Mouse (Mus musculus): ENCODE data around the gene Fam84b. TPM values are rescaled to one million over a fixed set of nuclear protein-coding genes. Genes with fewer than 3 reads are reported as not detected.
"Not testable (repeated sequence)": the region's sequence is repeated elsewhere in the genome, so short reads cannot be mapped to it uniquely, and the experiment has no call there.

Fam84b gene
- polyA plus RNA-seq, 1 experiment: 15.7 TPM

GRCm38 (mm10) chr15:60848630-60849029, 4.9 kb downstream of the Fam84b start:
- TF ChIP-seq POLR2A (IDR thresholded peaks at IDR 0.05; ENCODE audit: borderline replicate concordance, low read depth, low read length) (no peak), CTCF (IDR thresholded peaks at IDR 0.05; ENCODE audit: low read depth, low read length) (no peak)
- Histone ChIP-seq H3K4me3 (ENCODE audit: insufficient read depth, low read length) (no peak overlapping the region), H3K4me1 (ENCODE audit: control insufficient read depth, insufficient read depth, low read length) (peaks cover 25% of the 10 kb centered on the region), H3K27ac (ENCODE audit: insufficient read depth, low read depth, low read length) (no peak overlapping the region)

GRCm38 (mm10) chr15:60846291-60846690, 7.3 kb downstream of the Fam84b start:
- Histone ChIP-seq H3K4me1 (ENCODE audit: control insufficient read depth, insufficient read depth, low read length) (peaks cover 17% of the 10 kb centered on the region), H3K4me3 (ENCODE audit: insufficient read depth, low read length) (no peak overlapping the region), H3K27ac (ENCODE audit: insufficient read depth, low read depth, low read length) (no peak overlapping the region)
- TF ChIP-seq CTCF (IDR thresholded peaks at IDR 0.05; ENCODE audit: low read depth, low read length) (no peak), POLR2A (IDR thresholded peaks at IDR 0.05; ENCODE audit: borderline replicate concordance, low read depth, low read length) (no peak)

GRCm38 (mm10) chr15:60845886-60846285, 7.7 kb downstream of the Fam84b start:
- Histone ChIP-seq H3K4me1 (ENCODE audit: control insufficient read depth, insufficient read depth, low read length) (peaks cover 17% of the 10 kb centered on the region), H3K27ac (ENCODE audit: insufficient read depth, low read depth, low read length) (no peak overlapping the region), H3K4me3 (ENCODE audit: insufficient read depth, low read length) (no peak overlapping the region)
- TF ChIP-seq CTCF (IDR thresholded peaks at IDR 0.05; ENCODE audit: low read depth, low read length) (no peak), POLR2A (IDR thresholded peaks at IDR 0.05; ENCODE audit: borderline replicate concordance, low read depth, low read length) (no peak)

DNA sequence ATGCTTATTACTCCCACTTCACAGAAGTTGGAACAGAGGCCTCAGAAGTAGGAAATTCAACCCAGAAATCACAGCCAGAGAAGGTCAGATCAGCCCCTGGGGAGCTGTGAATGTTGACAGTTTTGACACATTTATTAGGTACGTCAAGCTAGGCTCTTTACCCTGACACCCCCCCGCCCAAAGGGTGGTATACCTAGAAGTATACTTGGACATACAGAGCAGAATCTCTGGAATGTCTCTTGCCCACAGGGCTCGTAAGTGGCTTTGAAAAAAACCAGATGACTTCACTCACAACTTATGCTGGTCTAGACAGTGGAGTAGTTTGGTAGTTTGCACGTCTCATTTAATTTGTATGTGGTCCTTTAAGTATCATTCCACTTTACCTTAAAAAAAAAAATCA, 11.8 kb downstream of the Fam84b start:
- peaks cover 2% of the 10 kb centered on the region; the same call in 1 of the 2 replicates for H3K4me1 ChIP-seq (ENCODE audit: control insufficient read depth, insufficient read depth, low read length)
- H3K4me3 ChIP-seq (ENCODE audit: insufficient read depth, low read length): no peak overlapping the region
- H3K27ac ChIP-seq (ENCODE audit: insufficient read depth, low read depth, low read length): no peak overlapping the region
- TF ChIP-seq CTCF (IDR thresholded peaks at IDR 0.05; ENCODE audit: low read depth, low read length): no peak
- no peak for TF ChIP-seq POLR2A (IDR thresholded peaks at IDR 0.05; ENCODE audit: borderline replicate concordance, low read depth, low read length)

DNA sequence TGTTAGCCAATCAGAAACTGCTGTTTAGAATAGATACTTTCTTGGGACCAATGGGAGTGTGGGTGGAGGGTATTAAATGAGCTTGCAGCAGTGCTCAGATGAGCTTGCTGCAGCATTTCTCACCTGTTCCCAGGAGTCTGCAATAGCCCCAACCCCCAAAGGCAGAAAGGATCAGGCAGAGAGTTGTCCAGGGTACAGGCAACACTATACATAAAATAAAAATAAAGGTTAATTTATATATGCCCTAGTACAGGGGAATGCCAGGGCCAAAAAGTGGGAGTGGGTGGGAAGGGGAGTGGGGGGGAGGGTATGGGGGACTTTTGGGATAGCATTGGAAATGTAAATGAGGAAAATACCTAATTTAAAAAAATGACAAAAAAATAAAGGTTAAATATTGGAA, 12.3 kb downstream of the Fam84b start:
- H3K4me3 ChIP-seq (ENCODE audit: insufficient read depth, low read length); H3K27ac ChIP-seq (ENCODE audit: insufficient read depth, low read depth, low read length); H3K4me1 ChIP-seq (ENCODE audit: control insufficient read depth, insufficient read depth, low read length): not testable (repeated sequence)

- TF ChIP-seq POLR2A (IDR thresholded peaks at IDR 0.05; ENCODE audit: borderline replicate concordance, low read depth, low read length) (no peak), CTCF (IDR thresholded peaks at IDR 0.05; ENCODE audit: low read depth, low read length) (no peak)
- Histone ChIP-seq H3K4me1 (ENCODE audit: control insufficient read depth, insufficient read depth, low read length) (peaks cover 2% of the 10 kb centered on the region; the same call in 1 of the 2 replicates), H3K27ac (ENCODE audit: insufficient read depth, low read depth, low read length) (no peak overlapping the region), H3K4me3 (ENCODE audit: insufficient read depth, low read length) (no peak overlapping the region)
These were observed 13.3 kb downstream of the Fam84b start for GRCm38 (mm10) chr15:60840296-60840670.

DNA sequence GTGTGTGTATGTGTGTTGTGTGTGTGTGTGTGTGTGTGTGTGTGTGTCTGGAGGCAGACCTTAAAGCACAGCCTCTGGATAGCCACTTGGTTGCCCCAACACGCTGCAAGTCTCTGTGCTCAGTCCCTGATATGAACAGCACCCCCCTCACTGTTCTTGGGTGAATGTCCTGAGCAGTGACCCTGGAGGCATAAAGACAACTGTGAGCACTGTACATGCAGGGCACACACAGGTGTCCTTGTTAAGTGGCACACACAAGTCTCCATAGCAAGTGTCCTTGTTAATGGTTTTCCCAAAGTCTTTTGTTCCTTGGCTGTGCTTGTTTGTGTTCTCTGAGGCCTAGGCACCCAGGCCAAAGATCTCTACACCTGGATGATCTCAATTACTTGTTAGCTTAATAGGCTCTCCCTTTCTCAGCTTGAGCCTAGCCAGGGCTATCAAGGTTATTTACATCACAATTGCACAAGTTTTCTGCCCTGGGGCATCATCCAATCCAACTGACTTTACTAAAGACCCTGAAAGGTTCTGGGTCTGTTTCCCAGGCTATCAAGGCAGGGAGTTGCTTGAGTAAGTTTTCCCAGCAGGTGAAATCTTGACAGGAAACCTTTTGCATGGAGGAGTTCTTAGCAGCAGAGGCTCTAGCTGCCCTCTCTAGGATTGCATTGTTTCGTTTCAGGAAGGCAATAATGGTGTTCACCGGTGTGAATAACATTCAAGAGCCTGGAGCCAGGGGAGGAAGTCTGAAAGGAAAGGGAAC, 13.9 kb downstream of the Fam84b start:
- H3K4me3 ChIP-seq (ENCODE audit: insufficient read depth, low read length): no peak overlapping the region
- peaks cover 2% of the 10 kb centered on the region; the same call in 1 of the 2 replicates for H3K4me1 ChIP-seq (ENCODE audit: control insufficient read depth, insufficient read depth, low read length)
- no peak for TF ChIP-seq POLR2A (IDR thresholded peaks at IDR 0.05; ENCODE audit: borderline replicate concordance, low read depth, low read length)
- TF ChIP-seq CTCF (IDR thresholded peaks at IDR 0.05; ENCODE audit: low read depth, low read length): no peak
- H3K27ac ChIP-seq (ENCODE audit: insufficient read depth, low read depth, low read length): no peak overlapping the region

- H3K4me1 ChIP-seq (ENCODE audit: control insufficient read depth, insufficient read depth, low read length): peaks cover 15% of the 10 kb centered on the region
- no peak overlapping the region for H3K4me3 ChIP-seq (ENCODE audit: insufficient read depth, low read length)
- TF ChIP-seq CTCF (IDR thresholded peaks at IDR 0.05; ENCODE audit: low read depth, low read length): no peak
- no peak for TF ChIP-seq POLR2A (IDR thresholded peaks at IDR 0.05; ENCODE audit: borderline replicate concordance, low read depth, low read length)
- H3K27ac ChIP-seq (ENCODE audit: insufficient read depth, low read depth, low read length): no peak overlapping the region
These were observed 15.4 kb downstream of the Fam84b start for GRCm38 (mm10) chr15:60838135-60838534.

- Histone ChIP-seq H3K4me1 (ENCODE audit: control insufficient read depth, insufficient read depth, low read length) (peaks cover 15% of the 10 kb centered on the region), H3K4me3 (ENCODE audit: insufficient read depth, low read length) (no peak overlapping the region), H3K27ac (ENCODE audit: insufficient read depth, low read depth, low read length) (no peak overlapping the region)
- TF ChIP-seq CTCF (IDR thresholded peaks at IDR 0.05; ENCODE audit: low read depth, low read length): no peak
- TF ChIP-seq POLR2A (IDR thresholded peaks at IDR 0.05; ENCODE audit: borderline replicate concordance, low read depth, low read length): no peak
These were observed 15.9 kb downstream of the Fam84b start for GRCm38 (mm10) chr15:60837719-60838118.

GRCm38 (mm10) chr15:60836321-60836720, 17.3 kb downstream of the Fam84b start:
- TF ChIP-seq POLR2A (IDR thresholded peaks at IDR 0.05; ENCODE audit: borderline replicate concordance, low read depth, low read length) (no peak), CTCF (IDR thresholded peaks at IDR 0.05; ENCODE audit: low read depth, low read length) (no peak)
- Histone ChIP-seq H3K4me3 (ENCODE audit: insufficient read depth, low read length) (no peak overlapping the region), H3K27ac (ENCODE audit: insufficient read depth, low read depth, low read length) (no peak overlapping the region), H3K4me1 (ENCODE audit: control insufficient read depth, insufficient read depth, low read length) (peaks cover 15% of the 10 kb centered on the region)

All from bone marrow macrophage, adult 2 months (primary cell).